Mouse (Mus musculus): ENCODE measurements around the gene Gpat2. TPM values are rescaled to one million over a fixed set of nuclear protein-coding genes. Genes with fewer than 3 reads are reported as not detected.

Gene Gpat2
- total RNA-seq, 2 experiments from 2014 or later, result 0.09 TPM

Other genes starting within 250 kb of the Gpat2 start
- gene 1810024B03Rik, start 216.9 kb upstream of the Gpat2 start, total RNA-seq (2021), result under 1 TPM; 0.52 to 0.93 TPM
- 10 to 100 TPM; 44.2 to 47.0 TPM for gene Snrnp200, start 216.8 kb upstream of the Gpat2 start, total RNA-seq (2021)
- gene Ciao1, start 177.4 kb upstream of the Gpat2 start, total RNA-seq (2021), result 10 to 100 TPM; 43.2 to 49.9 TPM
- gene Tmem127, start 177.3 kb upstream of the Gpat2 start, total RNA-seq (2021), result 10 to 100 TPM; 39.0 to 41.8 TPM
- gene Stard7, start 155.0 kb upstream of the Gpat2 start, total RNA-seq (2021), result 100 to 1,000 TPM in 1 of 2 experiments, 10 to 100 TPM in 1; 98.8 to 104 TPM
- 1 to 10 TPM; 2.6 TPM for gene Dusp2, start 89.0 kb upstream of the Gpat2 start, total RNA-seq (2021)
- under 1 TPM in 1 of 2 experiments, not detected in 1; 0.16 TPM for gene Astl, start 86.6 kb upstream of the Gpat2 start, total RNA-seq (2021)
- gene Adra2b, start 62.0 kb upstream of the Gpat2 start, total RNA-seq (2021), result 1 to 10 TPM; 1.4 to 1.8 TPM
- gene Fahd2a, start 19.4 kb downstream of the Gpat2 start, total RNA-seq (2021), result 10 to 100 TPM; 10.1 to 12.4 TPM
- gene Kcnip3, start 96.9 kb downstream of the Gpat2 start, total RNA-seq (2021), result under 1 TPM; 0.49 to 0.59 TPM
- gene Prom2, start 116.3 kb downstream of the Gpat2 start, total RNA-seq (2021), result not detected
- 1 to 10 TPM; 1.7 to 2.4 TPM for gene Zfp661, start 161.9 kb downstream of the Gpat2 start, total RNA-seq (2021)
- 10 to 100 TPM; 89.6 to 96.3 TPM for gene Mrps5, start 162.0 kb downstream of the Gpat2 start, total RNA-seq (2021)
- 10 to 100 TPM; 14.7 to 24.5 TPM for gene Mal, start 231.5 kb downstream of the Gpat2 start, total RNA-seq (2021)